Mouse (Mus musculus): ENCODE data around the gene Xbp1.
A peak's percentile ranks its signal among the peaks of the same experiment; 100 is the strongest.
"Not testable (repeated sequence)": the region's sequence is repeated elsewhere in the genome, so short reads cannot be mapped to it uniquely, and the experiment has no call there.

Gene Xbp1

DNA sequence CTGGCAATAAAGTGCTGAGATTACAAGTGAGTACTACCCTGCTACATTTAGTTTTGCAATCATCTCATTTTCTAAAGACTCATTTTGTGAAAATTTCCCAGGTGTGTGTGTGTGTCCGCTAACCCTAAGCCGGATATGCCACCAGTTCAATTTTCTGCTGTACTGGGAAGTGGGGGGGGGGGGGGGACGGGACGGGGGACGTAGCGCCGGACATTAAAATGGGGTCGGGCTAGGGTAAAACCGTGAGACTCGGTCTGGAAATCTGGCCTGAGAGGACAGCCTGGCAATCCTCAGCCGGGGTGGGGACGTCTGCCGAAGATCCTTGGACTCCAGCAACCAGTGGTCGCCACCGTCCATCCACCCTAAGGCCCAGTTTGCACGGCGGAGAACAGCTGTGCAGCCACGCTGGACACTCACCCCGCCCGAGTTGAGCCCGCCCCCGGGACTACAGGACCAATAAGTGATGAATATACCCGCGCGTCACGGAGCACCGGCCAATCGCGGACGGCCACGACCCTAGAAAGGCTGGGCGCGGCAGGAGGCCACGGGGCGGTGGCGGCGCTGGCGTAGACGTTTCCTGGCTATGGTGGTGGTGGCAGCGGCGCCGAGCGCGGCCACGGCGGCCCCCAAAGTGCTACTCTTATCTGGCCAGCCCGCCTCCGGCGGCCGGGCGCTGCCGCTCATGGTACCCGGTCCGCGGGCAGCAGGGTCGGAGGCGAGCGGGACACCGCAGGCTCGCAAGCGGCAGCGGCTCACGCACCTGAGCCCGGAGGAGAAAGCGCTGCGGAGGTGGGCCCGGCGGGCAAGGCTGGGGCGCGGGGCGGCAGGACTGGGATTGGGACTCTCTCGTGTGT is at the start of gene Xbp1:
Xbp1 (plus strand) TSS at position 248 of the 854 bp plus-strand sequence.
- DNase-seq (ENCODE audit: low spot score in 2 of 2): peak; percentile 97 to 99

DNA sequence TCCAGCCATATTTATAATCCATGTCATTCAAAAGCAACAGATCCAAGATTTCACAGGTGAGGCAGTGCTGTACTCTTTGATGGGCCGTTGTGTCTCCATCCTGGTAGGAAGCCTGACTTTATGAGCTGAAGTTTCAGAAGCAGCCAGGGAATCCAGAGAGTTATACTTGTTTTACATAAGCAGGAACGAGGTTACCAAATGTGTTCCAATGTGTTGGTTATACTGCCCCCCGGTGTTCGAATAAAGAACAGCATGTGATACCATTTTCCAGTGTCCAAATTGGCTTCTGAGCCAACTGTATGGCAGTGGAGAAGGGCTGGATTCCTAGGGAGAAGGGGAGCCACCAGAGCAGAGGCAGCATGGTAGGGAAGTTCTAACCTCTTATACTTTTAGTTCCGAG is 46.3 kb upstream of the Xbp1 start:
- DNase-seq (ENCODE audit: low spot score in 2 of 2): peak; percentile 72 to 85

DNA sequence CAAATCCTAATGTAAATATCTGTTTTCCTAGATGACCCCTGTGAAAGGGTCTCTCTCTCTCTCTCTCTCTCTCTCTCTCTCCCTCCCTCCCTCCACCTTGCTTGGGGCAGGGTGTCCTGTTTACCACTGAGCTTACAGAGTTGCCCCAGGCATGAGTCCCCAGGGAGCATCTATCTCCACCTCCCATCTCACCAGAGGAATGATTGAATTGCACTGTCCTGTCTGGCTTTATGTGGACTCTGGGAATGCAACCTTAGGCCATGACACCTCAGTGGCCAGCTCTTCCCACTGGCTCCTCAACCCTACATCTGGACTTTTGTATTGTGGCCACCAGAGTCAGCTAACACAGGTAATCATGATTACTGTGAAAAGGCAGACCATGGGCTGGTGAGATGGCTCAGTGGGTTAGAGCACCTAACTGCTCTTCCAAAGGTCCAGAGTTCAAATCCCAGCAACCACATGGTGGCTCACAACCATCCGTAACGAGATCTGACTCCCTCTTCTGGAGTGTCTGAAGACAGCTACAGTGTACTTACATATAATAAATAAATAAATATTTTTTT is 44.8 kb upstream of the Xbp1 start:
- not testable (repeated sequence) for DNase-seq (ENCODE audit: low spot score in 2 of 2)

DNA sequence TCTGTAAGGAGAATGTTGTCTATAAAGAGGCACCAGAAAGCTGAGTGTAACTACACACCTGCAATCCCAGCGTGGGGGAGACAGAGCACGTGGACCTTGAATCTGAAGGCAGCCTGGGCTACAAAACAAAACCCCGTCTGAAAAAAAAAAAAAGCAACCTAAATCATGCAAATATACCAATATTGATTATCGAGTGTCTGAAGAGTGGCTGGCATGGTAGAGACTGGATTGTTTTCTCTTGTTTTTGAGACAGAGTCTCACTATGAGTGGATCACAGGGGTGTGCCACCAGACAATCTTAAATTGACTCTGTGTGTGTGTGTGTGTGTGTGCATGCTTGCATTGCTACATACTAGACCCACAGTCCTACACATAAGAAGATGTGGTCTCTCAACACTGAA is 43.7 kb upstream of the Xbp1 start:
- DNase-seq (ENCODE audit: low spot score in 2 of 2): no peak

DNA sequence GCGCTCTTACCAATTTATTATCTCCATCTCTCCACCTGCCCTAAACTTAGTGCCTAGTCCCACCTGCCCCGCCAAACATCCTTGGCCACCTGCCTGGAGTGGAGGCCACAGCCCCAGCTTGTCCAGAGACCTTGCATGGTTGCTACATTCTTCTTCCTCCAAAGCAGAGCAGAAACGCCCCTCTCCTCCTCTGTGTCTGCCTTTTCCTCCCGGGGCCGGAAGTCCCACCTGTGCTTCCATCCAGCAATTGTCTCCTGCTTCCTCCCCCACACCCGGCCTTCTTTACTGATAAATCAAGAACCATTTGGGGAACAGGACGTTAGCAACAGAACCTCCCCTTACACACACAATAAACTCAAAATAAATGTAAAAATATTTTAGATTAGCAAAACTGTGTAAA is 42.3 kb upstream of the Xbp1 start:
- no peak for DNase-seq (ENCODE audit: low spot score in 2 of 2)

DNA sequence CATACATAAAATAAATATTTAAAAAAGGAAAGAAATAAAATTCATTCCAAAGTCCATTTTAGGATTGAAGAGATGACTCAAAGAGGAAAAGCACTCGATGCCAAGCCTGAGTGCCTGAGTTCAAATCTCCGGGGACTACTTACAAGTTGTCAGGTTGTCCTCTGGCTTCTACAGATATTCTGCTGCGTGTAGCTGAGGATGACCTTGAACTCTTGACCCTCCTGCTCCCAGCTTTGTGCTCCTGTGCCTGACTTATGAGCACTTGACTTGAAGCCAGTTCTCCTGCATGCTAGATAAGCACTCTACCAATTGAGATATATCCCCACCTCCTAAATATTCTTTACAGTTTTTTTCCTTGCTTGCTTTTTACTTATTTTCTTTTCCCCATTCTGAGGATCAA is 41.6 kb upstream of the Xbp1 start:
- DNase-seq (ENCODE audit: low spot score in 2 of 2): no peak

DNA sequence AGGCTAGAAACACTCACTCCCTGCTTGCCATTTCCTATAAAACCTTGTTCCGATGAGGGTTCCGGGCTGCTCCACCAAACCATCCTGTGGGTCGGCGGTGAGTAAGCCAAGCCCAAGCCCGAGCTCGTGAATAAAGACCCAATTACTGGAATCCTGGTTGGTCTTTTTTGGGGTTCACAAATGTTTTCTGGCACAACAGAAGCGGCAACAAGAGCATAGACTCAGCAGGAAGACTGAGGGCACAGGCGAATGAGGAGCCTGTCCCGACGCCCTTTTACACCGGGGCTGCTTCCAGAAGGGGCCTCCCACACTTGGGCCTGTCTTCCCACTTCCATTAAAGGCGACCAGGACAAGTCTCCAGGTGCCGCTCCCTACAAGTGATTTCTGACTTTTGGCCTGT is 37.9 kb upstream of the Xbp1 start:
- no peak for DNase-seq (ENCODE audit: low spot score in 2 of 2)

DNA sequence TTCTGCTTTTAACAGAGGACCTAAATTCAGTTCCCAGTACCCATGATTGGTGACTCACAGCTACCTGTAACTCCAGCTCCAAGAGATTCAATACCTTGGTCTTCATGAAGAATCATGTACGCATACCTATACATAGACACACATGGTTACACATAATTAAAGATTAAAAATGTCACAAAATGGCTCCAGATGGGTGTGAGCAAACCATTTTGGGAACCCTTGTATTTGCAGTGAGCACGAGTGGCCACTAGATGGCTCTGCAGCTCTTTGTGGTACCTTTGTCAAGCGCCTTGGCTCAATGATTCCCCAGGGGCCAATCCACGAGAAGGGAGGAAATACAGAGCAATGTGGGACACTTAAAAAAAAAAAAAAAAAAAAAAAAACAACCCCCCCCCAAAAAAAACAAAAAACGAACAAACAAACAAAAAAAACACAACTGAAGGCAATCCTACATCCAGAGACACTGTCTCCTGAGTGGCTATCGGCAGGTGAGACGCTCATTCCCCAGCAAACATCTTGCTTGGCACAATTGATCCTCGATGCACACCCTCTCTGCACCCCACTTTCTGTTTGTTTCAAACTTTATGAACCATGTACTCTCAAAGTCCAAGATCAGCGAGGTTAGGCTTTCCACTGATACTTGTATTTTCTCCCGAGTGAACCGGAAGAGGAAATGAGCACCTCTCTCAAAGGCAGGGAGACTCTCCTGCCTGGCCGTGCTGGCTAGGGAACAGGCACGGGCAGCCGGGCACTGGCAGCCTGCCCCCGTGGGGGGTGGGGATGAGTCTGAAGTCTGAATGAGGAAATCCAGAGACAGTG is 35.1 kb upstream of the Xbp1 start:
- peak; percentile 75 to 90 for DNase-seq (ENCODE audit: low spot score in 2 of 2)

DNA sequence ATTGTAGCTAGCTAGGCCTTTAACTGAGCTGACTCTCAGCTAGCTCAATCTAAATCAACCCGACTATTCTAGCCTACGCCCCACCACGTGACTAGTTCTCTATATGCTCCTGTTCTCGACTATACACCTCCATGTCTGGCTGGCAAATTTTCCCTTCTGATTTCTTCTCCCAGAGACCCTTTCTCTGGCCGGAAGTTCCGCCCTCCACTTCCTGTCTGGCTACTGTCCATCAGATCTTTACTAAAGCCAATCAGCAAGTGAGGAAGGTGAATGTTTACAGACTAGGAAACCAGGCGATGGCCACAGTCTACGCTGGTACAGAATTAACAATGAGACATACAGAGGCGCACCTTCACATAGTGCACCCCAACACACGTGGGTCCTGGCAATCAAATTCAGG is 31.0 kb upstream of the Xbp1 start:
- not testable (repeated sequence) for DNase-seq (ENCODE audit: low spot score in 2 of 2)

DNA sequence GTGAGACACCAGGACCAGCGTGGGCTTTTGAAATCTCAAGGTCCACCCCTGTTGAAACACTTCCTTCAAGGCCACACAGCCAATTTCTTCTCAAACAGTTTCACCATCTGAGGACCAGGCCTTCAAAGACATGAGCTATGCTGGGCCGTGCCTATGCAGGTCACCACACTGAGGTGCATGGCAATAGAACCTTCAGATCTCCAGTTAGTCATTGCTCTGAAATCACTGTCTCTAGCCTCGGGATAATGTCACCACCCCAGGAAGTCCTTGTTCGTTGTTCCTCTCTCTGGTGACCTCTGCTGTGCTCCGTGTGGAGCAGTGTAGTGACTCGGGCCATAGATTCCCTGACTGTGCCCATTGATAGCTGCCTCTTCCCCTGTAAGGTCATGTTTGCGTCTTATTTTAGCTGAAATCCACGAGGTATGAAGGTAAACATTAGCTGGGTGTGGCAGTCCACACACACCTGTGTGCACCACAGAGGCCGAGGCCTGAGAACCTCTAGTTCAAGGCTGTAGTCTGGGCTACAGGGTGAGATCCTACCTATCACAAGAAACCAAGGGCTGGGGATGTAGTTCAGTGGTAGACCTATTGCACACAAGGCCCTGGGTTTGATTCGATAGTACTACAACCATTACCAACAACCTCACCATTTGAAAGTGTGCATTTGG is 29.3 kb upstream of the Xbp1 start:
- DNase-seq (ENCODE audit: low spot score in 2 of 2): no peak

DNA sequence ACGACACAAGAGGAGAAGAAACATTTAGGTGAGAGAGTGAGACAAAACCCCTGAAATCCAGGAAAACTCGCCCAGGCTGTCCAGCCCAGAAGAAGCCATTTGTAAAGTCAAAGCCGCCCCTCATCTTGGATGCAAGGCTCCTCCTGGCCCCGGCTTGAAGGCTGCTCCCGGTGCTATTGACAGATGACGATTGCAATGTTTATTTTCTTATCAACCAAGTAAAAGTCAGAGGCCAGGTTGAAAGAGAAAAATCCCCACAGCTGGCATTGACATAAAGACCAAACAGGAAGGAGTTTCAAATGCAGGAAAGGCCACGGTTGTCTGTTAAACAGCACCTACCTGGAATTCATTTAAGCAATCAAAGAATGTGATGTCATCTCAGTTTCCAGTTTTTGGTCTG is 28.5 kb upstream of the Xbp1 start:
- no peak for DNase-seq (ENCODE audit: low spot score in 2 of 2)

DNA sequence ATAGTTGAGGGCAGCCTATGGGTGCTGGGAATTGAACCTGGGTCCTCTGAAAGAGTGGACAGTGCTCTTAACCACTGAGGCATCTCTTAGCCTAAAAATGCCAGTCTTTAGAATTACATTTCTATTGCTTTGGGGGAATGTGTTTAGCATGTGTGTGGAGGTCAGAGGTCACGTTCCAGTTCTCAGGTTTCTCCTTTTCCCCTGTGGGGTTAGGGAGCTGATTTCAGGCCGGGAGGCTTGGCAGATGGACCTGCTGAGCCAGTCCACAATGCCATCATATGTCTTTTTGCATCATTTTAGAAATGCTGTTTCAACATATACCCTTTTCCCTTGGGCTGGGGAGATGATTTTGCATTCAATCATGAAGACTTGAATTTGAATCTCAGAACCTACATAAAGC is 26.6 kb upstream of the Xbp1 start:
- DNase-seq (ENCODE audit: low spot score in 2 of 2): no peak

DNA sequence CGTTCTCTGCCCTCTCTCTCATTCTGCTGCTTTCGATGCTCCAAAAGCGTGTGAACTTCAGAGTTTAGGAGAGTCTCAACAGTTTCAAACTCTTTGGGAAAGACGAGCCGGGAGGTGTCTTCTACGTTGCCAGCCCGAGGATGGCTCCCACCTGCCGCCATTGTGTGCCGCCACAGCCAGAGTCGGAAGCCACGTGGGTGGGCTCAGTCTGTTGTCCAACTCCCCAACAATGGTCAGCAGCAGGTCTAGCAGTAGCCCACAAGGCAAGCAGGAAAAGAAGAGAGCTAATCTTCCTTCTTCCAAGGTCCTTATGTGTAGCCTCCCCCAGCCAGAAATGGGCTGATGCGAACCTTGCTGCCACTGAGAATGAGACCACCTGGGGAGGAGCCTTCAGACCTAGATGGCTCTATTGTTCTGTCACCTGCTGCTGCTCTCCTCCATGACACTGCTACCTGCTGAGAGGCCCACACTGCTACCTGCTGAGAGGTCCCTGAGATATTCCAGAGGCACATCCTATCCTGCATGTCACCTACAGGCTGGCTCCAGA is 25.1 kb upstream of the Xbp1 start:
- no peak for DNase-seq (ENCODE audit: low spot score in 2 of 2)

DNA sequence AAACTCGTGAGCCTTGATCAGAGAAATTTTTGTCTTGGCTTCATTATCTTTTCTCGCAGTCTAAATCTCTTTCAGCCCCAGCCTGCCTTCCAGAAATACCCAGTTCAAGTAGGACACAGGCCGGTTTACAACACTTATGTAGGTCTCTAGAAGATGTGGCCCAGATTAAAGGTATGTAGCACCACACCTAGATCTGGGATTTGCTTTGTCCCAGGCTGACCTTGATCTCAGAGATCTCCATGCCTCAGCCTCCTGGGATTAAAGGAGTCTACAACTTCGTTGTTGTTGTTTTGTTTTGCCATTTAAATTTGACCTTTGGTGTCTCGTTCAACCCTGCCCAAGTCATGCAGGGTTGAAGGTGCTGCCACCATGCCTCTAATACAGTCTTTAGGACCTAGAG is 24.6 kb upstream of the Xbp1 start:
- no peak for DNase-seq (ENCODE audit: low spot score in 2 of 2)

DNA sequence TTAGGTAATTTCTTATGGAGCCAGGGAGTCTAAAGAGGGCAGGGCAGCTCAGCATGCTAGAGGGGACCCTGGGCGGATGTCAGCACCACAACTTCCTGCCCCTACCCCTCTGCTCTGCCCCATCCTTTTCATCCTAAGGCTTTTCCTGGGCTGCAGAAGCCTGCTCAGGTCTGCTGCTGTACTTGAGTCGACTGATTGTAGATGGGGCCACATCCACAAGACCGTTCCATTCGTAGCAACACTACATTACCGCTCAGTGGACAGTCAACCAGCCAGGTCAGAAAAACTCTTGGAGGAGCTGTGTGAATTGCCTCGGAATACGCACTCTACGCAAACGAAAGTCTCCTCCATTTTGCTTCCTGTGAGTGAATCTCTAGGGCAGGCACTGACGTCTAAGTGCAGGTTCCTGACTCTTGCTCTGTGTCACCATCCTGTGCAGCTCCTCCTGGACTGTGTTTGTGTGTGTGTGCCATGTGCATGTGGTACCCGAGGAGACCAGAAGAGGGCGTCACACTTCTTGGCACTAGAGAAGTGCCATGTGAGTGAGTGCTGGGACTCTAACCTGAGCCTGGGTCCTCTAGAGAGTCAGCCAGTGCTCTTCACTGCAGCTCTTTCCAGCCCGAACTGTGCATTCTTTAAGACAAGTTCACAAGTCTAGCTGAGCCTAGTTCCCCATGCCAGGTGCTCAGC is 23.8 kb upstream of the Xbp1 start:
- no peak for DNase-seq (ENCODE audit: low spot score in 2 of 2)

DNA sequence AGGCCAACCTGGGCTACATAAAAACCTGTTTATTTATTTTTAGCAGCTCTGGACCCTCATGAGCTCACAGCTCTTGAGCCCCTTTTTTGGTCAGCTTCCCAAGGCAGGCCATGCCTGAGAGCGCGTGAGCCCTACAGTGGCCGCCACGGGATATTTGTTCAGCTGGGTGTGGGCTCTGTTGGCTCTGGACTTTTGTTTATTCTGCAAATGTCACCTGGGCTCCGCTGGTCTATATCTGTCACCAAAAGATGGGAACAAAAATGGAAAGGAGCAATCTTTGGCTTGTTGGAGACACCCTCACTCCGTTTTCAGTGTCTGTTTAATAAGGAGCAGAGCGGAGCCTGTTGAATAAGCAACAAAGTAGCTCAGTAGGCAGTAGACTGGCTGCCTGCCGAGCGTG is 22.0 kb upstream of the Xbp1 start:
- DNase-seq (ENCODE audit: low spot score in 2 of 2): no peak

DNA sequence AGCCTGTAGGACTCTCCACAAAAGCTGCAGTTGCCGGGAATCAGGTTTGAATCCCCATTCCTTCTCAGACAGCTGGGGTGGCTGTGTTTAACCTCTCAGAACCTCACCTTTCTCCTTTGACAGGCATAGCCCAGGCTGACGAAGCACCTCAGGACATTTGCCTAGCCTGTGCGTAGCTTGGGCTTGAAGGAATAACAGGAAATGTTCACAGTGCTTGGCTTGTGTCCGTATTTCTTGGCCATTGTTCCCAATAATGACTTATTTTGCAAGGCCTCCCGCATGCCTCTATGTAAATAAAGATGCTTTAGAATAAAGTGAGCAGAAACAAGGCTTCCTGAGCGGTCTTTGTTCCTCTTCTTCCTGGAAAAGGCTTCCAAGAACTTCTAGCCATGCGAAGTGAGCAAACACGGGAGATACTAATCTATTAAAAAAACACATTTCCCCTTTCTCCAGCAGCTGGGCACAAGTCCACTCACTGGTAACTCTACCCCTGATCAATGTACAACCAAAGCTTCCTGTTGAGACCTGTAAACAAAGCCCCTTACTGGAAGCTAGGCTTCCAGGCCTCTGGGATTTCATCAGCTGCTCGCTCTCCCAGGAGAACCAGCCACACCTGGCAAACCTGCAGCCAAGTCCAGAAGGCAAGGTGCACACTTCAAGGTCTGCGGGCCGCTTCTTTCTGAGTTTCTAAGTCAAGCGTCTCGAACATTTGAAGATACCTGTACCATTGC is 21.4 kb upstream of the Xbp1 start:
- DNase-seq (ENCODE audit: low spot score in 2 of 2): no peak

DNA sequence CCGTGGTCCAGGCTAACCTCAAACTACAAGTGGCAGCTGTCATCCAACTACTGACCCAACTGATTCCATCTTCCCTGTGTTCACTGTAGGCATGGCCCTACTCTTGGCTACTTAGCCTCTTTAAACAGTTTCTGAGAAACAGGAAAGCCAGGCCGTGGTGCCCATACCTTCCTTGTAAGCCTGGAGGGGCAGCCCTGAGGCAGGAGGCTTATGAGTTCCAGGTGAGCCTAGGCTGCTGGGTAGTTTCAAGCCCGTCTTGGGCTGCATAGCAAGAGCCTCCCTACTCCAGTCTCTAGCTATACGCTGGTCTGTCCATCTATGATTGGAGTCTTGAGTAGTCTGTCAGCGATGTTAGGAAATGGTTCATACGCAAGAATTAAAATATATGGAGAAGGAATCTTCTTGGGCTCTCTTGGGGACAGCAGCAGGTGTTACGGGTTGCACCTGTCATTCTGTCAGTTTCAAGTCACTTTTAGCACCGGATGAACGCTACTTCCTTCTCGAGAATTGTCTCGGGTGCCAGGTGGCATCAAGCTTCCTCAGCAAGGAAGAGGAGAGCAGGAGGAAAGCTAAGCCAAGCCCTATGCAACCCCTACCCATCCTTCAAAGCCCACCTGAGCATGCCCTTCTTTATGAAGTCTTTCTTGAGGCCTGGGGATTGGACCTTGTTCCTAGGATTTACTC is 20.4 kb upstream of the Xbp1 start:
- DNase-seq (ENCODE audit: low spot score in 2 of 2): no peak

DNA sequence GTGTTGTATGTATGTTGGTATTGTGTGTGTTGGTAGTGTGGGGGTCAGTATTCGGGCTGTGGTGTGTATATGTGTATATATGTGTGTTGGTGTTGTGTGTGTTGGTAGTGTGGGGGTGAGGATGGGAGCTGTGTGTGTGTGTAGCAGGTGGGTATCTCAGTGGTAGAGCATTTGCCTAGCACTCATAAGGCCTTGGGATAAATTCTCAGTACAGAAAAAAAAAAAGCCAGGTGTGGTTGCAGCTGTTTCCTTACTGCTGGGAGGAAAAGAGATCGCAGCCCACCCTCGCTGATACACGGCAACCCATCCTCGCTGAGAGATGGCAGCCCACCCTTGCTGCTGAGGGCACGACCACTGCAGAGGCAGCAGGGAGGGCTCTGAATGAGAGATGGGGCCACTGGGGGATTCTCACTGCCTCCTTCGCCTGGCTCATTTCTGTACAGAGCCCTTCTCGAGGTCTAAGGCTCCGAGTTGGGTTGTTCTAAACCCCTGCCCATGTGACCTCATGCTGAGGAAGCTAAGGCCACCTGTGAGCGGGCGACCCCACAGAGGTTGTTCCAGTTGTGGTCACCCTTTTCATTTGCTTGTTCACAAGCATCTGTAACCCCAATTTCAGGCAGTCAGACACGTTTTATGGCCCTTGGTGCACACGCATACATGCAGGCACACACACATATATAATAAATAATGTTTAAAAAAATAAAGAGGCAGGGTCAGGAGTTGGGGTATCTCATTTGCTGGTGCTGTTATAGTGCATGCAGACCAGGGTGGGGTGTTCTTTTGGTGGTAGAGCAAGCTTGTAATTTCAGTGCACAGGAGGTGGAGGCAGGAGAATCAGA is 19.3 kb upstream of the Xbp1 start:
- no peak for DNase-seq (ENCODE audit: low spot score in 2 of 2)

All from frontal cortex, postnatal 36 days (tissue).